Mouse (Mus musculus) gastrocnemius, postnatal 4 days (tissue): Measurements from ENCODE around the gene Ankrd11. TPM values are rescaled to one million over a fixed set of nuclear protein-coding genes. Genes with fewer than 3 reads are reported as not detected.

Experiments used
- DNase-seq, 2 experiments: peaks; one replicate each; pipeline ENCODE4 v3.0.0; 2021 to 2022; ENCODE audit warnings: low spot score in 2 of 2, mixed read lengths in 2 of 2
- total RNA-seq, 2 experiments: library from RNA; stranded (reverse); gene quantifications; 2 replicates each; pipeline ENCODE4 v1.2.3; 2021

Ankrd11 gene
- total RNA-seq, 2 experiments from 2014 or later: 81.1 to 92.9 TPM

DNA sequence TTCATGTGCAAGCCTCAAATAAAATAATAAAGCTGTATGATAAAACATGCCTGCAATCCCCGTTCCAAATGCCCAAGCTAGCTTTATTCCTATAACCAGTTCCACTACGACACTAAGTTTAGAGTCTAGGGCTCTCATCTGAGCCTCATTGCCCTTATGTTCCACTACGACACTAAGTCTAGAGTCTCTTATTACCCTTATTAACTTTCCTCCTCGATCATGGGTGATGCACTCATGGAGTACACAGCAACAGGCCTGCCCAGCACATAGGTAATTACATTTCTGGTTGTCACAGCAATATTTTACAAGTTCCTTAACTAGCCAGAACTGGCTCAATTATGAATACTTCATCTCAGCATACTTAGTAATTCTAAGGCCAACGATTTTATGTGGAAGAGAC is 36.3 kb downstream of the Ankrd11 start:
- no peak for DNase-seq

- DNase-seq: no peak
These were observed 36.7 kb downstream of the Ankrd11 start for GRCm38 (mm10) chr8:123005328-123005727.

DNA sequence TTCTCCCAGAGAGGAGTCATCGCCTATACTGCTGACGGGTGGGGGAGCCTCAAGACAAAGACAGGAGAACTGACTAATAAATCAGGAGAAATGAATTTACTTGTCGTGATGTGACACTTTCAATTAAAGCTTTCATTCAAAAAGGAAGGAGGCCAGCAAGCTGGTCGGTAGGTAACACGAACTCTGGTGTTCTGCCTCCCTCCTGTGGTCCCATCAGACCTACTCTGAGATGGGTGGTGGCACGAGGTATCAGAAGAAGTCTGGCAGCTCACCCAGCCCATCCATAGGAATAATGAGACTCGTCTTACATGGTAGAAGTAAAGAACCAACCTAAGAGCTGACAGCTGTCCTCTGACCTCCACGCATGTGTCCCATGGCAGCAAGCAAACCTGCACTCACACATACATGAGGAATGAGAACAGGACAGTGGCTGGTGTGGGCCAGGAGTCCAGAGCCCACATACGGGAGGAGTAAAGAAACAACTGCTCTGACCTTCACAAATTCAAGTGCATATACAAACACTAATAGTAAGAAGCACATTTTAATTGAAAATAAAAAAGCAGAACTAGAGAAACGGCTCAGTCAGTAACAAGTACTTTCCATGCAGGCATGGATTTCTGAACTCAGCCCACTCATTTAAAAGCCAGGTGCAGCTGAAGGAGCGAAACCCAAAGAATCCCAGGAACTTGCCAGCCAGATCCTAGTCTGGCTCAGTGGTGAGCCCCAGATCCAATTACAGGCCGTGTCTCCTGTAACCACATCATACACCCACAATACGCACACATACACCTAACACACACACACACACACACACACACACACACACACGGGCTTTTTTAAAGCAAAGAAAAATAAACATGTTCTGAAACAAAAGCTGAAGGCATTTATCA is 37.8 kb downstream of the Ankrd11 start:
- DNase-seq: no peak

DNA sequence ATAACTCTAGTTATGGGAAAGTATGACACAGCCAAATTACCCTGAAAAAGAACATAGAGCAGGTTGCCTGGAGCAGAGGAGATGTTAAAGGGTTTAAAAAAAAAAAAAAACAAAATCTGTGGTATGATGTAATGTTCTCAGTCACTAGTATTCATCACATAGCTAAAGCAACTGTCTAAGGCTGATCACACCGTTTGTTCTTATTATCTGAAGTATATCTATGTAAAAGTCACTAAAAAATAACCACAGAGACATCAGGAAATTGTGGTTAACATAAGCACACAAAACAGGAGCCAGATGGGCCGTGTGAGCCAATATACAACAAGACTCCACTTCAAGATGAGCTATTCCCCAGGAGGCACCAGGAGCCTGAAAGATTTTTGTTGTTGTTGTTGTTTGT is 41.8 kb downstream of the Ankrd11 start:
- DNase-seq: no peak

DNA sequence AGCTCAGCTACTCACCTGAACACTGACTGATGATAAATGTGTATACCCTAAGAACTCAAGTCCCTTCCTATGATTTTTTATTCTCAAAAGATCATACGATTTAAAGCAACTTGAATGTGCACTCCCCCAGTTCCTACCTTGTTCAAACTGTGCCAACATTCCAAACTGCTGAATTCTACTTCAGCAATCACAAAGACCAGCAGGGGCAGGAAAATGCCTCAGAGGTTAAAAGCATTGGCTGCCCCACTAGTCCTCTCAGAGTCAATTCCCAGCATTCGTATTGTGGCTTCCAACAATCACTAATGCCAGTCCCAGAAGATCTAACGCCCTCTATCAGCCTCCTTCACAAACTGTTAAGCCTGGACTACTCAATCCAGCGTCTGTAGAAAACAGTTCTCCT is 44.1 kb downstream of the Ankrd11 start:
- DNase-seq: no peak

DNA sequence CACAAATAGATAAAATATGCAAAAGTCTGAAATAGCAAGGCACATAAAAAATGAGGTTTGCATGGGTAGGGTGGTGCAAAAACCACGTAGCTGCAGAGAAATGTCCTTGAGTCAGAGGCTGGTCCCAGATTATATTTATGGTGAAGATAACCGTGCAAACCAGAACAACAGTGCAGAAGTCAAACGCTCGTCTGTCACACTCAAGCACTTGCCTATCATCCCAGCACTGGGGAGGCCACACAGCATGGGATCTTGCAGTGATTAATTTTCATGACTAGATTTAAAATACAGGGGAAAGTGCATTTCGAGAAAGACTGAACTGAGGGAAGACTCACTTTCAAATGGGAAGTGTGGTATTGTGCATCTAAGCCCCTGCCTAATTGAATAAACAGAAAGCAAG is 48.3 kb downstream of the Ankrd11 start:
- no peak for DNase-seq

DNA sequence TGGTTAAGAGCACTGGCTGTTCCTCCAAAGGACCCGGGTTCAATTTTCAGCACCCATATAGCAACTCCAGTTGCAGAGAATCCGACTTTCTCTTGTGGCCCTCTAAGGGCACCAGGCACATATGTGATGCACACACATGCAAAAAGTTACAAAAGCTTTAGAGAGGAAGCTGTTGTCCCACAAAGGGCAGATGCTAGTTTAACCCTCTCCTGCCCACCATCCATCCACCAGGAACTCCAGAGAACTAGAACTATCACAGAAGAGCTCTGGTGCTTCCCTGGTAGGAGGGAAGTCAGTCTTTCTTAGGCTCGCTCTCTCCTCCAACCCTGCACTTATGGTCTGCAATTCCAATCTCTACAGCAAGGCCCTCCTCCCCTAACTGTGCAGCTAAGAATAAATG is 49.0 kb downstream of the Ankrd11 start:
- DNase-seq: no peak

DNA sequence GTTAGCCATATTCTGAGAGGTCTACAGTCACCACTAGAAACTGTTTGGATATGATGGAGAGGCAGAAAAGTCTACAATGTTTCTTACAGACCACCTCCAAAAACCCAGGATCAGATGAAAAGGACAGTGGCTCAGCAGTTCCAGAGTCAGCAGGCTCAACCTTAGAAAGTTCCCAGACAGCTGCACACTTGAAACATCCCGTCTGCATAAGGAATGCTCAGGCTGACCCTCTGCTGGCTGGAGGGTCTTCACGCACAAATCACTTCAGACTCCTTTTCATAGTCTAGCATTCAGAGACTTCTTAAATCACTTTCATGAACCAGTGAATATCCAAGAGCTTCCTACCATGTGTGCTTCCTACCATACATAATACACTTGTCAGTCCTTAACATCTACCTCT is 49.8 kb downstream of the Ankrd11 start:
- no peak for DNase-seq

DNA sequence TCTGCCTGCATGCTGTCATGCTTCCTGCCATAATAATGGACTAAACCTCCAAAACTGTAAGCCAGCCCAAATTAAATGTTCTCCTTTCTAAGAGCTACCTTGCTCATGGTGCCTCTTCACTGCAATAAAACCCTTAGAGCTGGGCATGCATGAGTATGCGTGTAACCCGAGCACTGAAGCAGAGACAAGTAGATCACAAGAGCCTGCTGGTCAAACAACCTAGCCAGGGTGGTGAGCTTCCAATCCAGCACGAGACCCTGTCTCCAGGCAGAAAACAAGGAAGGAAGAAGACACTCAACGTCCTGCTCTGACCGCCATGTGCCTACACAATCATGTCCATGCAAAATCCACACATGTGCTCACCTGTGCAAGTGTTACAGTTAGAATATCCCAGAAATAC is 50.7 kb downstream of the Ankrd11 start:
- DNase-seq: no peak

- DNase-seq: no peak
These were observed 52.1 kb downstream of the Ankrd11 start for GRCm38 (mm10) chr8:122989976-122990375.

DNA sequence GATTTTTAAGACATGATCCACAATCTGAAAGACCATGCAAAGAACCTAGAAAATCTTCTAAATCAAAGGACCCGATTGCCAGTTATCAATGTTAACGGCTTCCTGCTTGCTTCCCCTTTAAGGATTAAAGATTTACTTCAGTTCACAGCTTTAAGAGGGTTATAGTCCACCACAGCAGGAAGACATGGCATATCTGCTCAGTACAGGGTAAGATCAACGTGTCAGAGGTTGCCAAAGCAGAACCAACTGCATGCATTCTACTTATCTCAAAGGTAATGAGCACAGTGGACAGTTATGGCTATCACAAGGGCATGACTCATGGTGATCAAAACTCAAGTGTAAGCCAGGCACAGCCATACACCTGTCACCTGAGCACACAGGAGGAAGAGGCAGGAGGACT is 53.1 kb downstream of the Ankrd11 start:
- DNase-seq: no peak

DNA sequence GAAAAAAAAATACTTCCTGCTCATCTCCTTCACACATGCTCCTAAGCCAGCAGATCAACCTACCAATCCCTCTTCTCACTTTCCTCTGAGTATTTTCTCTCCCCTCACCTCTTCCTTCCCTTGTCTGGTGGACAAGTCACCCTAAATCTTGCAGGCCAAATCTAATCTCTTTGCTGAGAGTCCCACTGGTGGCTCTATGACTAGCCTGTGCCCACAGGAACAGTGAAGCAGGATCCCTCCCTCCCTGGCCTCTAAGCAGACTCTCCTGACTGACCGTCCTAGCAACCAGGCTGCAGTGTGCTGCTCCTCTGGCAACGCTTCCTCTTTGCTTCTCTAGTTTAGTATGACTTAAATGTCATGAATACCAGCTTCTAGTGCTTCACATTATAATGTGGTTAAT is 54.8 kb downstream of the Ankrd11 start:
- no peak for DNase-seq

DNA sequence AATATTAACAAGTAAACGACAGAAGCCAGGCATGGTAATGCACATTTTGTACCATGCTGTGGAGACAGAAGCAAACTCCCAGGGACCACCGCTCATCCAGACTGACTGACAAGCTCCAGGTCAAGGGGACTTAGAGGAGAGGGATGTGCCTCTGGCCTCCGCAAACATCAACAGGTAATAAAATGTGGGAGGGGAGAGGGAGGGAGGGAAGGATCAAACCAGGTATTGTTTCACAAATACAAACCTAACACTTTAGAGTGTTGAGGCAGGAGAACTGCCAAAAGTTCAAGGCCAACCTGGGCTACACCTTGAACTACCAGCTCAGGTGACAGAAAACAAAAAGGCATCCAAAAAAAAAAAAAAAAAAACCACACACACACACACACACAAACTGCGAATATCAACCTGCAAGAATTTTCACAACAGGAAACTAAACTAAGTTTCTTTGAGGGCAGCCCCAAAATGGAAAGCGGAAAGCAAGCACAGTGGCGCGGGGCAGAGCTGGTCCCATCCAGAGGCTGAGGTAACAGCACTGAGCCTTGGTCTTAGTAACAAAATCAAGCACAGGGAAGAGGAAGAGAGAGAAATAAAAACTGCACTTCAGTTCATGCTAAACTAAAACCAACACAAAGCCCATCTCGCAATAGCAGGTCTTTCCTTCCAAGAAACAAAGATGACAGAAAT is 55.4 kb downstream of the Ankrd11 start:
- no peak for DNase-seq

- DNase-seq: no peak
These were observed 57.9 kb downstream of the Ankrd11 start for GRCm38 (mm10) chr8:122984175-122984574.

GRCm38 (mm10) chr8:122983178-122983942 is 58.7 kb downstream of the Ankrd11 start:
- DNase-seq: no peak

DNA sequence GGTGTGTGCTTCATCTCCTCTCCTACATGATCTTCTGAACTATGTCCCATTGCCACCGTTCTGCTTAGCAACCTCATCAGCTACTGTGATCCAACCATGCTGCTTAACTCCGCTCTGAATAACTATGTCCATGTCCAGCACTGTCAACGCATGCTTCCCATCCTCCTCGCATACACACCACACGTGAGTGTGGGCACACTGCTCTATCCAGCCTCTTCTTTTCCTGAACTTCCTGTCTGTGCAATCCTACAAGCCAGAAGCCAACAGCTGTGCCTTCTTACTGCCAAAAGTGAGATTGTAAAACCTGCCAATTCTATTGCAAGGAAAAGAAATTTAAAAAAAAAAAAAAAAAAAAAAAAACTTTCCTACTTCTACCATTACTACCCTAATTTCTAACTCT is 60.4 kb downstream of the Ankrd11 start:
- no peak for DNase-seq

- no peak for DNase-seq
These were observed 62.1 kb downstream of the Ankrd11 start for GRCm38 (mm10) chr8:122979865-122980509.

DNA sequence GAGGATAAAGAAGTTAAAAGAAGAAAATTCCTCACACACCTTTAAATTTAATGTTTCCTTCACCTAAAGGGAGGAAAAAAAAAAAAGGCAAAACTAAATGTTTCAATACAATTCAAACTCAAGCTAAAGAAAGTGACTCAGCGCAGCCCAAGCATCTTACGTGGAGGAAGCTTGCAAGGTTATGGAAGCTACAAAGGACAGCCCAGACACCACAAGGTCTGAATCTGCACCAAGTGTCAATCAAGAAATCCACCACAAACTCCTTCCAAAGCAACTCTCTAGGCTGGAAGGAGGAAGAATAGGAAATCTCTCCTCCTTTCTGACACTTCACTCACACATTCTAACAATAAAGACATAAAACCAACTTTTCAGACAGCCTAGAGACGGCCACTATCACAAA is 62.7 kb downstream of the Ankrd11 start:
- DNase-seq: no peak

- DNase-seq: no peak
These were observed 66.0 kb downstream of the Ankrd11 start for GRCm38 (mm10) chr8:122976046-122976445.

GRCm38 (mm10) chr8:122969964-122970620 is 72.0 kb downstream of the Ankrd11 start:
- DNase-seq: no peak

DNA sequence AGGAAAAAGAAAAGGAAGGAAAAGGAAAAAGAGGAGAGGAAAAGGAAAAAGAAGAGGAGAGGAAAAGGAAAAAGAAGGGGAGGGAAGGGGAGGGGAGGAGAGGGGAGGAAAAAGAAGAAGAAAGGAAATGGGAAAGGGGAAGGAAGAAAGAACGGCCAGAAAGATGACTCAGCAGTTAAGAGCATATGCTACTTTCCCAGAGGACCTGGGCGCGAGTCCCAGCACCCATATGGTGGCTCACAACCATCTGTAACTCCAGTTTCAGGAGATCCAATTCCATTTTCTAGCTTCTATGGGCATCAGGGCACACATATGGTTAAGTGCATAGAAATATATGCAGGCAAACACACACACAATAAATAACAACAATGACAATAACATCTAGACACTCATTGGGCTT is 73.9 kb downstream of the Ankrd11 start:
- no peak for DNase-seq
